Mouse (Mus musculus) stomach, embryonic 14.5 days (tissue): ENCODE data around the gene Foxr1. TPM values are rescaled to one million over a fixed set of nuclear protein-coding genes. Genes with fewer than 3 reads are reported as not detected.

Experiments used
- ATAC-seq: fragments of 200-750 bp; cut with Nextera tagmentation; 2 replicates; pipeline ENCODE4 v1.8.0; 2017; ENCODE audit warnings: low read depth, moderate TSS enrichment; ENCODE audit not compliant: insufficient number of reproducible peaks, insufficient read depth, low FRiP score
- H3K27ac ChIP-seq: fragments of 300-500 bp; sonication (generic); 2 replicates; pipeline ENCODE4 v1.5.1; 2014; ENCODE audit warnings: mild to moderate bottlenecking, low read length, moderate library complexity, mixed read lengths
- H3K27me3 ChIP-seq: fragments of 300-500 bp; sonication (generic); 2 replicates; pipeline ENCODE4 v1.6.1; 2014; ENCODE audit warnings: low read length, control low read depth, mixed read lengths; ENCODE audit not compliant: control insufficient read depth, insufficient read depth
- H3K36me3 ChIP-seq: fragments of 300-500 bp; sonication (generic); 2 replicates; pipeline ENCODE4 v1.6.1; 2014; ENCODE audit warnings: mild to moderate bottlenecking, control low read depth, low read length, moderate library complexity, mixed read lengths; ENCODE audit not compliant: control insufficient read depth, insufficient read depth
- H3K4me1 ChIP-seq: fragments of 300-500 bp; sonication (generic); 2 replicates; pipeline ENCODE4 v1.6.1; 2014; ENCODE audit warnings: low read length, control low read depth, mixed read lengths; ENCODE audit not compliant: control insufficient read depth, insufficient read depth
- H3K4me2 ChIP-seq: fragments of 300-500 bp; sonication (generic); replicated peaks from 2 replicates; pipeline ENCODE4 v1.6.1; 2014; ENCODE audit warnings: low read depth, low read length, control low read depth
- H3K4me3 ChIP-seq: fragments of 300-500 bp; sonication (generic); 2 replicates; pipeline ENCODE4 v1.5.1; 2014; ENCODE audit warnings: low read depth, low read length, control low read depth
- H3K9ac ChIP-seq: fragments of 300-500 bp; sonication (generic); replicated peaks from 2 replicates; pipeline ENCODE4 v1.6.1; 2014; ENCODE audit warnings: low read depth, mild to moderate bottlenecking, control low read depth, low read length, moderate library complexity, mixed read lengths
- H3K9me3 ChIP-seq: fragments of 300-500 bp; sonication (generic); 2 replicates; pipeline ENCODE4 v1.6.1; 2016; ENCODE audit warnings: low read depth, low read length, control low read depth; ENCODE audit not compliant: control insufficient read depth
- WGBS: fragments of 180-500 bp; shearing (Covaris S2); extraction: QIAGEN DNeasy Blood & Tissue Kit; methylation state at CpG from one replicate; pipeline ENCODE4 v1.1.7; 2014; 5-methylcytosine and 5-hydroxymethylcytosine counted together
- polyA plus RNA-seq: library from polyadenylated mRNA; unstranded; fragments of >200 nt; fragmentation: Nextera tagmentation; extraction: Ambion mirVana; gene quantifications from 2 replicates; pipeline ENCODE4 v1.2.1, GENCODE M21; 2014

Foxr1 gene
- not detected in 2 replicates for polyA plus RNA-seq

DNA sequence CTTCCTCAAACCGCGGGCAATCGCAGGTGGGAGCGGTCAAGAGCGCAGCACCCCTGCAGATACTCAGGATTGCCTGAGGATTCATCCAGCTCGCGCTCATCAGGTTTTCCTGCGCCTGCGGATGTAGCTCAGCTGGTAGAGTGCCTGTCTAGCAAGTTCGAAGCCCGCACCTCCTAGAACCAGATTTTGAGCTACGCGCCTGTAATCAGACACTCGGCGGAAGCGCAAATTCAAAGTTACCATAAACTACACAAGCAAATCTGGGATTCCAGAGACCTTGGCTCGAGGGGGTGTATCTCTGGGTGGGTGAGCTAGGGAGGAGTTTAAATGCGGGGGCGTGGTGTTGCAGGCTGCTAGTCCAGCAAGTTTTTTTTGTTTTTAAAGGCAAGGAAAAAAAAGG lies at the start of gene Foxr1:
Foxr1 (minus strand) TSS at position 176 of the 400 bp plus-strand sequence.
- WGBS: 69% methylated on average over 19 of the region's 19 CpGs
- Histone ChIP-seq H3K4me2 (no peak within 1 kb of the TSS), H3K36me3 (no peaks in the 10 kb centered on the region), H3K9me3 (no peaks in the 10 kb centered on the region), H3K27me3 (no peaks in the 10 kb centered on the region), H3K4me3 (no peak within 1 kb of the TSS), H3K4me1 (no peaks in the 10 kb centered on the region), H3K9ac (no peak within 1 kb of the TSS), H3K27ac (no peak within 1 kb of the TSS)
- ATAC-seq: no peak

- Histone ChIP-seq H3K9me3 (no peaks in the 10 kb centered on the region), H3K4me1 (peaks cover 89% of the 10 kb centered on the region), H3K4me3 (peak overlapping the region; percentile 84; the same call in 1 of the 2 replicates), H3K27ac (peak overlapping the region; percentile 95), H3K9ac (no peak overlapping the region), H3K36me3 (no peaks in the 10 kb centered on the region; the same call in 1 of the 2 replicates), H3K27me3 (no peaks in the 10 kb centered on the region), H3K4me2 (peak overlapping the region; percentile 76)
- WGBS: 17% methylated on average over 17 of the region's 17 CpGs
- no peak for ATAC-seq
These were observed 49.4 kb upstream of the Foxr1 start for GRCm38 (mm10) chr9:44490086-44490967.

DNA sequence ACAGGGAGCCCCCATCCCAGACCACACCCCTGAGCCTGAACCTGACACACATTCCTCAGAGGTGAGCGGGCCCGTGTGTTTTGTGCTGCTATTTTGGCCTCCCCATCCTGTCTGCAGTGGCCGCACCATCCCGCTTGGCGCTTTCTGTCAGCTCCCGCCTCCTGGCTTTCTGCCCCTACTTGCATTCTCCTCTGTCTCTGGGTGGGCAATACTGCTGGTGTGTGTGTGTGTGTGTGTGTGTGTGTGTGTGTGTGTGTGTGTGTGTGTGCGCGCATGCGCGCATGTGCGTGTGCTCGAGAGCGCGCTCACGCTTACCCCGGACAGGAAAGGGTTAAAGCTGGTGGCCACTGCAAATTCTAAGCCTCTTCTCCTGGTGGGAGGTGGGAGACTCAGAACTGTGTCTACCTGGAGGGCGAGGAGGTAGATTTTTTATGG lies 48.7 kb upstream of the Foxr1 start:
- peak overlapping the region; percentile 33; the same call in 1 of the 2 replicates for H3K9ac ChIP-seq
- ATAC-seq: no peak; the same call in 1 of the 2 replicates
- H3K9me3 ChIP-seq: no peaks in the 10 kb centered on the region
- peak overlapping the region; percentile 84 for H3K4me3 ChIP-seq
- H3K4me2 ChIP-seq: peak overlapping the region; percentile 76
- no peaks in the 10 kb centered on the region; the same call in 1 of the 2 replicates for H3K36me3 ChIP-seq
- WGBS: 2% methylated on average over 17 of the region's 17 CpGs
- H3K27me3 ChIP-seq: no peaks in the 10 kb centered on the region
- H3K27ac ChIP-seq: peak overlapping the region; percentile 95
- H3K4me1 ChIP-seq: peaks cover 89% of the 10 kb centered on the region

- peak; percentile 37; the same call in 1 of the 2 replicates for ATAC-seq
- H3K27ac ChIP-seq: peak overlapping the region; percentile 95
- no peaks in the 10 kb centered on the region for H3K9me3 ChIP-seq
- peak overlapping the region; percentile 84 for H3K4me3 ChIP-seq
- no peaks in the 10 kb centered on the region; the same call in 1 of the 2 replicates for H3K36me3 ChIP-seq
- H3K4me1 ChIP-seq: peaks cover 87% of the 10 kb centered on the region
- H3K27me3 ChIP-seq: no peaks in the 10 kb centered on the region
- peak overlapping the region; percentile 76 for H3K4me2 ChIP-seq
- peak overlapping the region; percentile 33; the same call in 1 of the 2 replicates for H3K9ac ChIP-seq
- WGBS: 3% methylated on average over 5 of the region's 5 CpGs
These were observed 48.0 kb upstream of the Foxr1 start for GRCm38 (mm10) chr9:44488855-44489381.

GRCm38 (mm10) chr9:44488416-44488815 lies 47.5 kb upstream of the Foxr1 start:
- peak overlapping the region; percentile 33; the same call in 1 of the 2 replicates for H3K9ac ChIP-seq
- WGBS: 9% methylated on average over 8 of the region's 8 CpGs
- ATAC-seq: no peak

DNA sequence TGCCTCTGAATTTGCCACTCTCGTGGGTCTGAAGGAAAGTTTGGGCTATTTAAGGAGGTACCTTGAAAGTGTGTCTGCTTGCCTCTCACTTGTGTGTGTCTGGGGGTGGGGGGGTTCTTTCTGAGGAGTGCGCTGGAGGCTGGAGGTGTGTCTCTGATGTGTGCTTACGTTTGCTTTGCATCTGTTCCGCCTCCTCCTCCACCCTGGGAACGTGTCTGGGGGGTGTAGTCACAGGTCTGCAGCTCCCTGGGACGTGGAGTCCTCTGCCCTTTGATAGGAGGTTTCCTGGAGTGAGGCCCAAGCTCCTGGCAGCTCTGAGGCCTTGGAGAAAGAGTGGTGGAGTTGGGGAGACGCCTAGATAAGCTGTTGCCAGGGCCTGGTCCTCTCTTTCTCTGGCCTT lies 46.5 kb upstream of the Foxr1 start:
- H3K4me2 ChIP-seq: peak overlapping the region; percentile 76
- H3K27ac ChIP-seq: peak overlapping the region; percentile 95
- peak; percentile 12; the same call in 1 of the 2 replicates for ATAC-seq
- 0 out of 2 replicates have a peak overlapping the region, but pooled peaks have one; percentile 21 for H3K9ac ChIP-seq
- no peaks in the 10 kb centered on the region for H3K27me3 ChIP-seq
- H3K4me3 ChIP-seq: peak overlapping the region; percentile 84
- 2% methylated on average over 7 of the region's 7 CpGs for WGBS
- H3K9me3 ChIP-seq: no peaks in the 10 kb centered on the region
- H3K4me1 ChIP-seq: peaks cover 73% of the 10 kb centered on the region
- no peaks in the 10 kb centered on the region; the same call in 1 of the 2 replicates for H3K36me3 ChIP-seq

More at GRCm38 (mm10) chr9:44488416-44488815, 47.5 kb upstream of the Foxr1 start:
- Histone ChIP-seq H3K27me3 (no peaks in the 10 kb centered on the region), H3K4me2 (peak overlapping the region; percentile 76), H3K36me3 (no peaks in the 10 kb centered on the region; the same call in 1 of the 2 replicates), H3K4me3 (peak overlapping the region; percentile 84), H3K9me3 (no peaks in the 10 kb centered on the region), H3K4me1 (peaks cover 82% of the 10 kb centered on the region), H3K27ac (peak overlapping the region; percentile 95)

GRCm38 (mm10) chr9:44486741-44487421 lies 45.9 kb upstream of the Foxr1 start:
- ATAC-seq: no peak
- Histone ChIP-seq H3K9ac (peak overlapping the region; percentile 21; the same call in 1 of the 2 replicates), H3K9me3 (no peaks in the 10 kb centered on the region), H3K36me3 (no peaks in the 10 kb centered on the region), H3K4me1 (peaks cover 73% of the 10 kb centered on the region), H3K27ac (peak overlapping the region; percentile 95), H3K4me3 (peak overlapping the region; percentile 84), H3K4me2 (peak overlapping the region; percentile 76), H3K27me3 (no peaks in the 10 kb centered on the region)
- 8% methylated on average over 15 of the region's 15 CpGs for WGBS

- 2% methylated on average over 3 of the region's 3 CpGs for WGBS
- H3K4me3 ChIP-seq: peak overlapping the region; percentile 84
- H3K4me1 ChIP-seq: peaks cover 73% of the 10 kb centered on the region
- H3K9me3 ChIP-seq: no peaks in the 10 kb centered on the region
- H3K9ac ChIP-seq: no peak overlapping the region
- H3K36me3 ChIP-seq: no peaks in the 10 kb centered on the region
- no peaks in the 10 kb centered on the region for H3K27me3 ChIP-seq
- H3K27ac ChIP-seq: peak overlapping the region; percentile 95
- no peak for ATAC-seq
- H3K4me2 ChIP-seq: peak overlapping the region; percentile 76
These were observed 45.4 kb upstream of the Foxr1 start for GRCm38 (mm10) chr9:44486335-44486734.
